Mouse (Mus musculus) midbrain, embryonic 14.5 days (tissue): Measurements from ENCODE around the gene Ptprm. TPM values are rescaled to one million over a fixed set of nuclear protein-coding genes. Genes with fewer than 3 reads are reported as not detected.

Experiments used
- ATAC-seq: fragments of 200-750 bp; cut with Nextera tagmentation; 2 replicates; pipeline ENCODE4 v1.8.0; 2017; ENCODE audit warnings: moderate number of reproducible peaks, moderate library complexity; ENCODE audit not compliant: low FRiP score, low TSS enrichment
- DNase-seq: peaks from one replicate; pipeline ENCODE4 v3.0.0-alpha.2; 2015
- H3K27ac ChIP-seq: fragments of 300-500 bp; sonication (generic); replicated peaks from 2 replicates; pipeline ENCODE4 v1.5.1; 2014; ENCODE audit warnings: mild to moderate bottlenecking, low read depth, low read length, moderate library complexity
- H3K27me3 ChIP-seq: fragments of 300-500 bp; sonication (generic); 2 replicates; pipeline ENCODE4 v1.6.1; 2014; ENCODE audit warnings: low read length, control low read depth, mixed read lengths; ENCODE audit not compliant: control insufficient read depth, insufficient read depth
- H3K36me3 ChIP-seq: fragments of 300-500 bp; sonication (generic); 2 replicates; pipeline ENCODE4 v1.6.1; 2014; ENCODE audit warnings: low read length, control low read depth; ENCODE audit not compliant: control insufficient read depth, insufficient read depth
- H3K4me1 ChIP-seq: fragments of 300-500 bp; sonication (generic); 2 replicates; pipeline ENCODE4 v1.6.1; 2014; ENCODE audit warnings: mild to moderate bottlenecking, antibody characterized with exemption, low read length, control low read depth; ENCODE audit not compliant: control insufficient read depth, insufficient read depth
- H3K4me2 ChIP-seq: fragments of 300-500 bp; sonication (generic); 2 replicates; pipeline ENCODE4 v1.6.1; 2014; ENCODE audit warnings: mild to moderate bottlenecking, low read length, moderate library complexity
- H3K4me3 ChIP-seq: fragments of 300-500 bp; sonication (generic); replicated peaks from 2 replicates; pipeline ENCODE4 v1.5.1; 2014; ENCODE audit warnings: low read depth, low read length
- H3K9ac ChIP-seq: fragments of 300-500 bp; sonication (generic); replicated peaks from 2 replicates; pipeline ENCODE4 v1.6.1; 2014; ENCODE audit warnings: mild to moderate bottlenecking, low read length, moderate library complexity
- H3K9me3 ChIP-seq: fragments of 300-500 bp; sonication (generic); 2 replicates; pipeline ENCODE4 v1.6.1; 2016; ENCODE audit warnings: low read length, control low read depth, mixed read lengths; ENCODE audit not compliant: control insufficient read depth
- WGBS: fragments of 180-500 bp; shearing (Covaris S2); extraction: QIAGEN DNeasy Blood & Tissue Kit; methylation state at CpG from one replicate; pipeline ENCODE4 v1.1.7; 2014; 5-methylcytosine and 5-hydroxymethylcytosine counted together
- polyA plus RNA-seq: library from polyadenylated mRNA; unstranded; fragments of >200 nt; fragmentation: Nextera tagmentation; extraction: Ambion mirVana; gene quantifications from 2 replicates; pipeline ENCODE4 v1.2.1, GENCODE M21; 2014

Gene Ptprm
- polyA plus RNA-seq, 1 experiment from 2014 or later: 22.8 TPM

GRCm38 (mm10) chr17:66991815-66992214, 362.4 kb downstream of the Ptprm start:
- H3K36me3 ChIP-seq: no peaks in the 10 kb centered on the region
- H3K4me3 ChIP-seq: no peak overlapping the region
- DNase-seq (no peak), ATAC-seq (no peak)
- 86% methylated on average over 4 of the region's 4 CpGs for WGBS
- no peaks in the 10 kb centered on the region for H3K9me3 ChIP-seq
- H3K4me1 ChIP-seq: no peaks in the 10 kb centered on the region
- no peaks in the 10 kb centered on the region for H3K27me3 ChIP-seq
- no peak overlapping the region for H3K4me2 ChIP-seq
- H3K9ac ChIP-seq: no peak overlapping the region
- no peak overlapping the region for H3K27ac ChIP-seq

GRCm38 (mm10) chr17:66990761-66991160, 363.5 kb downstream of the Ptprm start:
- Histone ChIP-seq H3K27ac (no peak overlapping the region), H3K27me3 (no peaks in the 10 kb centered on the region), H3K4me3 (no peak overlapping the region), H3K4me1 (no peaks in the 10 kb centered on the region), H3K9me3 (no peaks in the 10 kb centered on the region), H3K36me3 (no peaks in the 10 kb centered on the region), H3K4me2 (no peak overlapping the region), H3K9ac (no peak overlapping the region)
- WGBS: 14% methylated on average over 2 of the region's 2 CpGs
- no peak for DNase-seq
- ATAC-seq: no peak

GRCm38 (mm10) chr17:66988014-66988413, 366.2 kb downstream of the Ptprm start:
- no peaks in the 10 kb centered on the region for H3K27me3 ChIP-seq
- no peak overlapping the region for H3K9ac ChIP-seq
- 95% methylated on average over 1 of the region's 1 CpGs for WGBS
- no peak overlapping the region for H3K27ac ChIP-seq
- H3K4me3 ChIP-seq: no peak overlapping the region
- no peaks in the 10 kb centered on the region for H3K4me1 ChIP-seq
- no peaks in the 10 kb centered on the region for H3K9me3 ChIP-seq
- H3K4me2 ChIP-seq: no peak overlapping the region
- ATAC-seq: no peak
- H3K36me3 ChIP-seq: no peaks in the 10 kb centered on the region
- no peak for DNase-seq

- Histone ChIP-seq H3K4me2 (no peak overlapping the region), H3K4me1 (no peaks in the 10 kb centered on the region), H3K27ac (no peak overlapping the region), H3K27me3 (no peaks in the 10 kb centered on the region), H3K4me3 (no peak overlapping the region), H3K9ac (no peak overlapping the region), H3K36me3 (no peaks in the 10 kb centered on the region), H3K9me3 (no peaks in the 10 kb centered on the region)
- DNase-seq (no peak), ATAC-seq (no peak)
- WGBS: 86% methylated on average over 2 of the region's 2 CpGs
Measured at GRCm38 (mm10) chr17:66981649-66982048, 372.6 kb downstream of the Ptprm start.

- ATAC-seq: no peak
- H3K36me3 ChIP-seq: no peaks in the 10 kb centered on the region
- no peaks in the 10 kb centered on the region for H3K27me3 ChIP-seq
- H3K9ac ChIP-seq: no peak overlapping the region
- no peaks in the 10 kb centered on the region for H3K4me1 ChIP-seq
- no peaks in the 10 kb centered on the region for H3K9me3 ChIP-seq
- DNase-seq: no peak
- H3K4me2 ChIP-seq: no peak overlapping the region
- 75% methylated on average over 5 of the region's 5 CpGs for WGBS
- no peak overlapping the region for H3K27ac ChIP-seq
- H3K4me3 ChIP-seq: no peak overlapping the region
Measured at GRCm38 (mm10) chr17:66979971-66980370, 374.3 kb downstream of the Ptprm start.

- H3K4me1 ChIP-seq: no peaks in the 10 kb centered on the region
- DNase-seq: no peak
- H3K27me3 ChIP-seq: no peaks in the 10 kb centered on the region
- WGBS: 68% methylated on average over 5 of the region's 5 CpGs
- no peaks in the 10 kb centered on the region for H3K9me3 ChIP-seq
- no peaks in the 10 kb centered on the region for H3K36me3 ChIP-seq
- no peak overlapping the region for H3K27ac ChIP-seq
- ATAC-seq: no peak
- H3K4me3 ChIP-seq: no peak overlapping the region
- no peak overlapping the region for H3K9ac ChIP-seq
- H3K4me2 ChIP-seq: no peak overlapping the region
Measured at GRCm38 (mm10) chr17:66976490-66976889, 377.8 kb downstream of the Ptprm start.

- ATAC-seq (no peak), DNase-seq (no peak)
- H3K36me3 ChIP-seq: no peaks in the 10 kb centered on the region
- H3K4me3 ChIP-seq: no peak overlapping the region
- H3K4me2 ChIP-seq: no peak overlapping the region
- no peaks in the 10 kb centered on the region for H3K27me3 ChIP-seq
- no peaks in the 10 kb centered on the region for H3K4me1 ChIP-seq
- no peaks in the 10 kb centered on the region for H3K9me3 ChIP-seq
- H3K27ac ChIP-seq: no peak overlapping the region
- 87% methylated on average over 3 of the region's 3 CpGs for WGBS
- no peak overlapping the region for H3K9ac ChIP-seq
Measured at GRCm38 (mm10) chr17:66972976-66973375, 381.3 kb downstream of the Ptprm start.

GRCm38 (mm10) chr17:66960986-66961385, 393.3 kb downstream of the Ptprm start:
- no peak for DNase-seq
- whole genome bisulfite sequencing: 62% methylated on average over 5 of the region's 5 CpGs
- no peaks in the 10 kb centered on the region for H3K36me3 ChIP-seq
- H3K4me2 ChIP-seq: no peak overlapping the region
- H3K9me3 ChIP-seq: no peaks in the 10 kb centered on the region
- no peak overlapping the region for H3K4me3 ChIP-seq
- H3K4me1 ChIP-seq: no peaks in the 10 kb centered on the region
- H3K27me3 ChIP-seq: no peaks in the 10 kb centered on the region
- H3K27ac ChIP-seq: no peak overlapping the region
- no peak overlapping the region for H3K9ac ChIP-seq
- no peak for ATAC-seq

- Histone ChIP-seq H3K36me3 (no peaks in the 10 kb centered on the region), H3K9me3 (no peaks in the 10 kb centered on the region), H3K4me3 (no peak overlapping the region), H3K4me1 (no peaks in the 10 kb centered on the region), H3K27ac (no peak overlapping the region), H3K27me3 (no peaks in the 10 kb centered on the region), H3K9ac (no peak overlapping the region), H3K4me2 (no peak overlapping the region)
- no peak for ATAC-seq
- DNase-seq: no peak
- 70% methylated on average over 6 of the region's 6 CpGs for WGBS
Measured at GRCm38 (mm10) chr17:66960557-66960956, 393.7 kb downstream of the Ptprm start.
